In the genomic region with DNA sequence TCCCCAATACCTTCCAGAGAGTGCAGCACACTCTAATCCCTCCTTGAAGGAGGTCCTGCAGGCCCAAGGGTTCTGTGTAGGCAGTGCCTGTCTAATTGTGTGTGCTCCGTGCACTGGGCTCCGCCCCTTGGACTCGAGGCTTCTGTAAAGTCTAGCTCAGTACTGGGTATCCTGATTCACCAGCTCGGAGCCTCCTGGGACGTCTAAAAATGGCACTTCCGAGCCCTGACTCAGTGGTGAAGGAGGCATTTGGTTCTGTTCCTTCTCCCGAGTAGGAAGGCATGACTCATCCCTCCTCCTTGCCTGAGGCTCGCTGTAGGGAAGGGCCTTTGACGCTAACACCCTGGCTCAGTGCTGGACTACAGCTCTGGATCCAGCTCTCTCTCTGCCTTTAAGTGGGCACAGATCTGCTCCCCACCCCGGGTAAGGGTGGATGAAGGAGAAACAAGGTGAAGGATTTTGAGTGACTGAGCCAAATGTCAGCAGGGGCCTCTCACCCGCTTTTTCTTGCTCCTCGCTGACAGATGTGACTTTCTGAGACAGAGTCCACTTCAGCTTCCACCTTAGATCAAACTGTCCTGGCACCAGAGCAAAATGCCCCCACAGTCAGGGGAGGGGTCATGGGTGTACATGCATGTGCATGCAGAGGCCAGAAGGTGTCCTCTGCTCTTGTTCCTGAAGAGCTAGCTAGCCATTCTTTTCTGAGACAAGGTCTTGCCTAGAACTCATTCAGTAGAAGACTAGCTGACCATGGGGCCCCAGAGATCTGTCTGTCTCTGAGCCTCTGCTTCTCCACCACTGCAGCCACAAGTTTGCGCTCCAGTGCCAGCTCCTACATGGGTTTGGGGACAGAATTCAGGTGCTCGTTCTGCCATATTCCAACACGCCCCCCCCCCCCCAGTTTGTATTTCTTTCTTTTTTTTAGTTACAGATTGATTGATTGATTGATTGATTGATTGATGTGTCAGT, we compare ENCODE assay signal across 8 mouse cellular contexts.
DNase-seq lines count a peak whose midpoint lies in the region; ATAC-seq and TF ChIP-seq lines count a peak whose summit lies in the region.

No protein-coding gene starts in this region.

- TF ChIP-seq EP300 in ES-Bruce4 (IDR thresholded peaks at IDR 0.05; ENCODE audit: insufficient read depth, low read depth, low read length): no peak

- H3K36me3 ChIP-seq in ES-Bruce4 (ENCODE audit: control insufficient read depth, insufficient read depth, low read length, poor library complexity, severe bottlenecking): no peaks in the 10 kb centered on the region
- H3K36me3 ChIP-seq in heart, embryonic 11.5 days (ENCODE audit: control insufficient read depth, insufficient read depth, low read length): no peaks in the 10 kb centered on the region

- no peak overlapping the region for H3K27ac ChIP-seq in ES-Bruce4 (ENCODE audit: insufficient read depth, low read length)
- H3K27ac ChIP-seq in cortical plate, adult 2 months (ENCODE audit: insufficient read depth, low read length): no peak overlapping the region; the same call in 1 of the 2 replicates
- no peak overlapping the region for H3K27ac ChIP-seq in heart, embryonic 11.5 days (ENCODE audit: low read depth, low read length)

- H3K4me1 ChIP-seq in ES-Bruce4 (ENCODE audit: control insufficient read depth, insufficient read depth, low read length): peaks cover 1% of the 10 kb centered on the region
- H3K4me1 ChIP-seq in cortical plate, adult 2 months (ENCODE audit: control insufficient read depth, insufficient read depth, low read length): peaks cover 6% of the 10 kb centered on the region; the same call in 1 of the 2 replicates
- H3K4me1 ChIP-seq in heart, embryonic 11.5 days (ENCODE audit: control insufficient read depth, insufficient read depth, low read length): peaks cover 8% of the 10 kb centered on the region

- peak; percentile 51 for DNase-seq in gastrocnemius, adult 18-20 months (ENCODE audit: low spot score)
- no peak for DNase-seq in gastrocnemius, postnatal 10 days
- peak; percentile 74 to 89 for DNase-seq in left cerebral cortex, adult 18-20 months (ENCODE audit: low spot score in 2 of 2)
- no peak for DNase-seq in thymus, adult 18-20 months

- no peaks in the 10 kb centered on the region for H3K27me3 ChIP-seq in ES-Bruce4 (ENCODE audit: control insufficient read depth, insufficient read depth, low read length, poor library complexity, severe bottlenecking)
- H3K27me3 ChIP-seq in heart, embryonic 11.5 days (ENCODE audit: control insufficient read depth, insufficient read depth, low read length): no peaks in the 10 kb centered on the region

- TF ChIP-seq CTCF in ES-Bruce4 (IDR thresholded peaks at IDR 0.05; ENCODE audit: low read depth, low read length): no peak
- no peak for TF ChIP-seq CTCF in cortical plate, adult 2 months (IDR thresholded peaks at IDR 0.05; ENCODE audit: extremely low read depth, insufficient read depth, low read length)

- WGBS in heart, embryonic 11.5 days (ENCODE audit: insufficient replicate concordance): 33% methylated on average over 15 of the region's 15 CpGs

- peak; percentile 70 for ATAC-seq in heart, embryonic 11.5 days (replicated peaks; ENCODE audit: insufficient number of reproducible peaks, low FRiP score, low TSS enrichment)
- ATAC-seq in megakaryocyte progenitor cell, adult 5-6 weeks (replicated peaks; ENCODE audit: poor library complexity): peak; percentile 62

- peak overlapping the region; percentile 12 for H3K4me3 ChIP-seq in ES-Bruce4 (ENCODE audit: low read depth, low read length)
- no peak overlapping the region for H3K4me3 ChIP-seq in cortical plate, adult 2 months (ENCODE audit: insufficient read depth, low read length)
- no peak overlapping the region for H3K4me3 ChIP-seq in heart, embryonic 11.5 days (ENCODE audit: low read depth, low read length)

- no peak overlapping the region for H3K9ac ChIP-seq in ES-Bruce4 (ENCODE audit: low read depth, poor library complexity, severe bottlenecking)
- H3K9ac ChIP-seq in heart, embryonic 11.5 days (ENCODE audit: low read depth, low read length): 0 out of 2 replicates have a peak overlapping the region, but pooled peaks have one; percentile 34

- no peaks in the 10 kb centered on the region for H3K9me3 ChIP-seq in ES-Bruce4 (replicated peaks; ENCODE audit: control insufficient read depth, insufficient read depth, low read length, poor library complexity, severe bottlenecking)
- no peaks in the 10 kb centered on the region for H3K9me3 ChIP-seq in heart, embryonic 11.5 days (replicated peaks; ENCODE audit: control insufficient read depth, low read length)

- no peak for TF ChIP-seq POLR2A in ES-Bruce4 (IDR thresholded peaks at IDR 0.05; ENCODE audit: insufficient read depth, low read length)
- TF ChIP-seq POLR2A in cortical plate, adult 2 months (IDR thresholded peaks at IDR 0.05; ENCODE audit: extremely low read depth, insufficient read depth, low read length): 0 out of 2 replicates have a peak, but pooled peaks have one; percentile 39

- H3K4me2 ChIP-seq in heart, embryonic 11.5 days: peak overlapping the region; percentile 52

Comparison
In these comparisons a context has a peak if more than half of its experiments do, and no peak if none do; other contexts are left out.
1. DNase-seq: peak in gastrocnemius, adult 18-20 months (single experiment) and left cerebral cortex, adult 18-20 months (2 of 2); none in gastrocnemius, postnatal 10 days (single experiment) and thymus, adult 18-20 months (0 of 2).